Mouse (Mus musculus) limb, embryonic 14.5 days (tissue): ENCODE measurements around the gene Fkbpl. TPM values are rescaled to one million over a fixed set of nuclear protein-coding genes. Genes with fewer than 3 reads are reported as not detected.

Source experiments
- ATAC-seq: fragments of 200-750 bp; cut with Nextera tagmentation; 2 replicates; pipeline ENCODE4 v1.8.0; 2017; ENCODE audit warnings: low read depth, moderate number of reproducible peaks, moderate TSS enrichment; ENCODE audit not compliant: low FRiP score
- DNase-seq: peaks from one replicate; pipeline ENCODE4 v3.0.0-alpha.2; 2015; ENCODE audit warnings: low spot score
- H3K27ac ChIP-seq: fragments of 300-500 bp; sonication (generic); replicated peaks from 2 replicates; pipeline ENCODE4 v1.5.1; 2014; ENCODE audit warnings: low read depth, mild to moderate bottlenecking, low read length, moderate library complexity, mixed read lengths
- H3K27me3 ChIP-seq: fragments of 300-500 bp; sonication (generic); 2 replicates; pipeline ENCODE4 v1.6.1; 2014; ENCODE audit warnings: low read length, mixed read lengths; ENCODE audit not compliant: control insufficient read depth, insufficient read depth
- H3K36me3 ChIP-seq: fragments of 300-500 bp; sonication (generic); 2 replicates; pipeline ENCODE4 v1.6.1; 2014; ENCODE audit warnings: mild to moderate bottlenecking, low read length, moderate library complexity, mixed read lengths; ENCODE audit not compliant: control insufficient read depth, insufficient read depth
- H3K4me1 ChIP-seq: fragments of 300-500 bp; sonication (generic); 2 replicates; pipeline ENCODE4 v1.6.1; 2014; ENCODE audit warnings: antibody characterized with exemption, low read length, mixed read lengths; ENCODE audit not compliant: control insufficient read depth, insufficient read depth
- H3K4me2 ChIP-seq: fragments of 300-500 bp; sonication (generic); replicated peaks from 2 replicates; pipeline ENCODE4 v1.6.1; 2014; ENCODE audit warnings: low read depth, mild to moderate bottlenecking, low read length, moderate library complexity; ENCODE audit not compliant: severe bottlenecking
- H3K4me3 ChIP-seq: fragments of 300-500 bp; sonication (generic); replicated peaks from 2 replicates; pipeline ENCODE4 v1.5.1; 2014; ENCODE audit warnings: low read length
- H3K9ac ChIP-seq: fragments of 300-500 bp; sonication (generic); 2 replicates; pipeline ENCODE4 v1.6.1; 2014; ENCODE audit warnings: mild to moderate bottlenecking, low read depth, low read length, moderate library complexity; ENCODE audit not compliant: severe bottlenecking
- H3K9me3 ChIP-seq: fragments of 300-500 bp; sonication (generic); 2 replicates; pipeline ENCODE4 v1.6.1; 2016; ENCODE audit warnings: low read length; ENCODE audit not compliant: control insufficient read depth
- POLR2A ChIP-seq: fragments of 200-500 bp; IDR thresholded peaks from 2 replicates; pipeline ENCODE4 v1.8.0; 2012; ENCODE audit warnings: inconsistent platforms, mild to moderate bottlenecking, moderate library complexity, borderline replicate concordance; ENCODE audit not compliant: insufficient read depth, insufficient read length; ENCODE audit errors: extremely low read depth
- WGBS: fragments of 180-500 bp; shearing (Covaris S2); extraction: QIAGEN DNeasy Blood & Tissue Kit; methylation state at CpG from one replicate; pipeline ENCODE4 v1.1.7; 2014; 5-methylcytosine and 5-hydroxymethylcytosine counted together
- polyA plus RNA-seq, 2 experiments: library from polyadenylated mRNA; depleted of rRNA in 1 of 2; stranded (reverse) in 1 of 2; unstranded in 1 of 2; fragments of >200 nt; fragmentation: Nextera tagmentation in 1 of 2; extraction: Ambion mirVana in 1 of 2; gene quantifications; 2 replicates each; pipeline versions ENCODE4 v1.2.1 to v1.2.3; 2012 to 2014

Gene Fkbpl
- polyA plus RNA-seq, 2 experiments: 5.1 to 11.9 TPM

- peaks cover 37% of the 10 kb centered on the region for H3K36me3 ChIP-seq
- H3K9ac ChIP-seq: peak overlapping the region; percentile 73
- H3K27me3 ChIP-seq: peaks cover 19% of the 10 kb centered on the region
- 0 out of 2 replicates have a peak overlapping the region, but pooled peaks have one; percentile 92 for H3K27ac ChIP-seq
- no peaks in the 10 kb centered on the region for H3K9me3 ChIP-seq
- H3K4me3 ChIP-seq: peak overlapping the region; percentile 81
- ATAC-seq: no peak
- TF ChIP-seq POLR2A: no peak
- 53% methylated on average over 16 of the region's 16 CpGs for WGBS
- H3K4me1 ChIP-seq: peaks cover 24% of the 10 kb centered on the region
- no peak for DNase-seq
- H3K4me2 ChIP-seq: peak overlapping the region; percentile 78
Observed at GRCm38 (mm10) chr17:34626062-34626772, 18.3 kb upstream of the Fkbpl start.

GRCm38 (mm10) chr17:34626773-34627092 is 17.8 kb upstream of the Fkbpl start:
- Histone ChIP-seq H3K27me3 (peaks cover 24% of the 10 kb centered on the region), H3K9ac (peak overlapping the region; percentile 73), H3K4me1 (peaks cover 26% of the 10 kb centered on the region), H3K9me3 (no peaks in the 10 kb centered on the region), H3K27ac (peak overlapping the region; percentile 92), H3K4me3 (peak overlapping the region; percentile 81), H3K4me2 (peak overlapping the region; percentile 78), H3K36me3 (peaks cover 33% of the 10 kb centered on the region)
- TF ChIP-seq POLR2A: no peak
- DNase-seq: peak; percentile 59
- 0% methylated on average over 18 of the region's 18 CpGs for WGBS
- ATAC-seq: peak; percentile 19; the same call in 1 of the 2 replicates

GRCm38 (mm10) chr17:34627093-34627942 is 17.2 kb upstream of the Fkbpl start:
- Histone ChIP-seq H3K27me3 (peaks cover 30% of the 10 kb centered on the region), H3K4me3 (peak overlapping the region; percentile 81), H3K4me2 (peak overlapping the region; percentile 78), H3K9ac (peak overlapping the region; percentile 73), H3K9me3 (no peaks in the 10 kb centered on the region), H3K27ac (peak overlapping the region; percentile 92), H3K36me3 (peaks cover 27% of the 10 kb centered on the region), H3K4me1 (peaks cover 30% of the 10 kb centered on the region)
- ATAC-seq: peak; percentile 86
- TF ChIP-seq POLR2A: 0 out of 2 replicates have a peak, but pooled peaks have one; percentile 9
- peak; percentile 94 for DNase-seq
- 3% methylated on average over 41 of the region's 45 CpGs for WGBS

DNA sequence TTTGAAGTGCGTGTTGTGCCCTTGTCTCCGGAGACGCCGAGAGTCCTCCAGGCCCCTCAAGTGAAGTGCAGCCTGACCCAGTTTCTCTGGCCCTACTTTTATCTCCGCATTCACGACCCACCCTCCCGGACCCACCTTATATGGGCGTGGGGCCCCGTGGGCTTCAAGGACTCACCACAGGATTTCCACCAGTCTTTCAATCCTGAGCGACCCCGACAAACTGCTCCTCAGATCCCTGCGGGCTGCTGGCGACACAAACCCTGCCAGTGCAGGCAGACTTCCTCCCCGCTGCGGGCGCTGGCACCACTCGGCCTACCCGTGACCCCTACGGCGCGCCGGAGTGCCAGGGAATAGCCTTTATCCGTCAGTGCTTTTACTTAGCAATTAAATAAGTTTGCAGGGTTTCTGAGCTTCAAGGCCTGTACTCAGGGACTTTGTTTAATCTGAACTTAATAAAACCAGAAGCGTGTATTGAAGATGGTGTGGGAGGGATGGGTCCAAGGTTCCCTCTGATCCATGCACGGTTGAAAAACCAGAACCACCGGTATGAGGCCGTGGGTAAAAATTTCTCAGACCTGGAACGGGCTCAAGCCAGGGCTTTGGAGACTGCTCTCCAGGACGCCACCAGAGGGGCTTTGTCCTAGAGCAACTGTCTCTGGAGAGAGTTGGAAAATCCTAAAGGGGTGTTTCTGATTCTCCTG is 16.5 kb upstream of the Fkbpl start, which contains the start of gene Ppt2:
Gene Ppt2, minus strand, starts transcription at position 568 of the 701 bp plus-strand sequence.
- H3K4me3 ChIP-seq: peak within 1 kb of the TSS; percentile 81
- H3K27me3 ChIP-seq: peaks cover 36% of the 10 kb centered on the region
- peaks cover 30% of the 10 kb centered on the region for H3K4me1 ChIP-seq
- peak within 1 kb of the TSS; percentile 92 for H3K27ac ChIP-seq
- DNase-seq (no peak), ATAC-seq (0 out of 2 replicates have a peak, but pooled peaks have one; percentile 8)
- peak within 1 kb of the TSS; percentile 78 for H3K4me2 ChIP-seq
- no peaks in the 10 kb centered on the region for H3K9me3 ChIP-seq
- H3K9ac ChIP-seq: peak within 1 kb of the TSS; percentile 73
- TF ChIP-seq POLR2A: no peak
- 6% methylated on average over 29 of the region's 29 CpGs for WGBS
- H3K36me3 ChIP-seq: peaks cover 19% of the 10 kb centered on the region

DNA sequence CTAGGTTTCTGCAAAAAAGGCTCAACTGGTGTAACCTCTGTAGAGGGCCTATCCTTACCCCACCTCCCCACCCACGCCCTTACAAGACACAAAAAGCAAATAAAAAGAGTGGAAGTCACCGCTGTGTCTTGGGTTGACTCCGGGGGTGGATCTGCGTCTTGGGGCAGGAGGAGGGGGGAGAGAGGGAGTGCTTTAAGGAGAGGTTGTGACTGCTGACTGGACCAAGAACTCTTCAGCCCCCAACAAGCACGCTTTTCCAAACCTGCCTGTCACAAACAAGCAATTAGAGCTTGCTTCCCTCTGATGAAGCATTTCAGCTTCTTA is 16.0 kb upstream of the Fkbpl start:
- Histone ChIP-seq H3K4me2 (peak overlapping the region; percentile 78), H3K36me3 (peaks cover 15% of the 10 kb centered on the region), H3K9me3 (no peaks in the 10 kb centered on the region), H3K27me3 (peaks cover 36% of the 10 kb centered on the region), H3K4me3 (peak overlapping the region; percentile 81), H3K4me1 (peaks cover 30% of the 10 kb centered on the region), H3K27ac (peak overlapping the region; percentile 92), H3K9ac (0 out of 2 replicates have a peak overlapping the region, but pooled peaks have one; percentile 28)
- no peak for DNase-seq
- no peak for ATAC-seq
- 46% methylated on average over 5 of the region's 5 CpGs for whole genome bisulfite sequencing
- no peak for TF ChIP-seq POLR2A
